Mouse (Mus musculus) layer of hippocampus, adult 18-20 months (tissue): Measurements from ENCODE around the gene Alox12e. TPM values are rescaled to one million over a fixed set of nuclear protein-coding genes. Genes with fewer than 3 reads are reported as not detected.

ENCODE experiments used
- DNase-seq, 2 experiments: peaks; one replicate each; pipeline ENCODE4 v3.0.0; 2022; ENCODE audit warnings: low spot score in 2 of 2
- total RNA-seq, 2 experiments: library from RNA; stranded (reverse); gene quantifications; 2 replicates each; pipeline ENCODE4 v1.2.3; 2021

The Alox12e gene
- total RNA-seq, 2 experiments from 2014 or later, result not detected

DNA sequence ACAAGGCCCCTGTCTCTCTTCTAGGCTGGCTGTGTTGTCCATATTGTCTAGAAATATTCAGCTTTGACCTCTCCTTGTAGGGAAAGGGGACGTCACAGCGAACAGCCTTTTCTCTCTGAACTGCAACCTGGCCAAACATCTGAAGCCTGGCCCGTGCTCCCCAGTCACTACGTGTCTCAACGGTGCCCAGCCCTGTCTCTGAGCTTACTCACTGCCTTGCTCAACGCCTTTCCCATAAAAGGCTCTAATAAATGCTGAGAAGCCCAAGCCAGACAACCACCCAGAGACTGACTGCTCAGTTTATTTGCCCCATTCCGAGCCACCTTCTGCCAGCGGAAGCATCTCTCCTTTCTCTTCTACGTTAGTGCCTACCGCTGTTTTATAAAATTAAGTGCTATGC lies 34.3 kb downstream of the Alox12e start:
- no peak for DNase-seq

DNA sequence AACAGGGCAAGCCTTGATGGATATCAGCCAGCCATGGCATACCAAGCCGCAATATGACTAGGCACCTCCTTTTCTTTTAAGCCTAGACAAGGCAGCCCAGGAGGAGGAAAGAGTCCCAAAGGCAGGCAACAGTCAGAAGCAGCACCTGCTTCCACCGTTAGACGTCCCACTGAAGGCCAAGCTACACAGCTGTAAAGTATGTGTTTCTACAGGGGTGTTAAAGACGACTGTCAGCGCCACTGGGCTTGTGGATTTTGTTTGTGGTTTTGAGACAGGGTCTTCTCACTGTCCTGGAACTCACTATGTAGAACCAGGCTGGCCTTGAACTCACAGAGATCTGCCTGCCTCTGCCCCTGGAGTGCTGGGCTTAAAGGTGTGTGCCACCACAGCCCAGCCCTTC lies 36.7 kb downstream of the Alox12e start:
- DNase-seq, result no peak

DNA sequence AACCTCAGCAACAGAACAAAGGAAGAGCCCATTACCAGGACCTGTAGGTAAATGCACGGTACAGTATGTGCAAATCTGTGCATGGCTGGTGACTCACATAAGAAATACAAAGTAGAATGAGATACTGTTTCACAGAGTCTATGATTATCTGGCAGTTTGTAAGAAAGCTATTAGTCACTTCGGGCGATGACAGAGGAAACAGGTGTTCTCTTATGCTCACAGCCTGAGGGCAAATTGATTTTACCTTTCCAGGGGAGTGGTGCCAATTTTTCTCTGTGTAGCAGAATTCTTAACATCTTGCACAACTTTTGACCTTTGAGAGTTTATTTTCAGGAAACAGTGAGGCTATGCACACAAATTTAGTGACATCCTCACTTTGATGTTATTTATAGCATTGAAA lies 37.7 kb downstream of the Alox12e start:
- DNase-seq, result no peak

DNA sequence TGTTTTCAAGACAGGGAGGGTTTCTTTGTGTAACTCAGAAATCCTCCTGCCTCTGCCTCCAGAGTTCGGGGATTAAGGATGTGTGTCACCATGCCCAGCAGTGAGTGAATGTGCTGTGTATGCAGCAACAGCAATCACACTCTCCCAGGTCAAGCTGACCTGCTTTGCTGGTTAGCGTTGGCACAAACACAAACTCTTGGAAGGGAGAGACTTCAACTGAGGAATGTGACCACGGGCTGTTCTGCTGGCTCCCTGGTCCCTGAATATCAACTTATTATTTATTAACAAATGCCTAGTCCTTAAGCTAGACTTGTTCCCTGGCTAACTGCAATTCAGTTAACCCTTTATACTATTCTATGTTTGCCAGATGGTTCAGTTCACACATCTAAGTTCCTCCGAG lies 38.8 kb downstream of the Alox12e start:
- DNase-seq, result no peak

DNA sequence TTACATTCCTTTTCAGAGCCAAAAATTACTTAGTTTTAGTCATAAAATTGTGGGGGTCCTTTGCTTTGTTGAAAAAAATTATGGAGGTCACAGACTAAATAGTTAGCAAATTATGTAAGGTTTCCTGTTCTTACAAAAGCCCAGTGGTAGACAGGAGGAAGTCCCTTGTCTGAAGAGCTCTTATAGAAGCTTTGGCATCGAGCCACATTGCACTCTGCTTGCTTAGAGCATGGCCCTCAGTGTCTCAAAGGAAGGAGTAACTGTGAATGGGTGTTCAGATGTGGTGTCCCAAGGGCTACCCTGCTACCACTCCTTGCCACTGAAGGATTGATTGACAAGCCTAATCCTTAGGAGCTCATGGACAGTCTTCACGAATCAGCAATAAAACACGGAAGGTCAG lies 42.0 kb downstream of the Alox12e start:
- DNase-seq, result peak in 1 of 2 experiments; percentile 3

DNA sequence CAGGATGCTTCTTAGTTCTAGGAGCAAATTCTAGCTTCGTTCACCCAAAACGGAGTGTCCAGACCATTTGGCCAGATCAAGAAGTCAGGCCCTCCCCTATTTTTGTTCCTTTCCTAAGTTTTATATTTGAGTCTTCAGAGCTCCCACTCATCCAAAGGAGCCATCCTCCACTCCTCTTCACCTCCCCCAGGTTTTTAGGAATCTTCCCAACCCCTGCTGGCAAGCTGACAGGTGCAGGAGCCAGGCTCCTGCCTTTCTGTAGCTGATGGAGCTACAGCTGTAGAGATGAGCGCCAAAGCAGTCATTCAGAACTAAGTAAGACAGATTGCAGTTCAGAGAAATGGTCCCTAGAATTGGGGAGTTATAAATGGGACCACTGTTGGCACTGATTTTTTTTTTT lies 43.5 kb downstream of the Alox12e start:
- DNase-seq, result no peak

DNA sequence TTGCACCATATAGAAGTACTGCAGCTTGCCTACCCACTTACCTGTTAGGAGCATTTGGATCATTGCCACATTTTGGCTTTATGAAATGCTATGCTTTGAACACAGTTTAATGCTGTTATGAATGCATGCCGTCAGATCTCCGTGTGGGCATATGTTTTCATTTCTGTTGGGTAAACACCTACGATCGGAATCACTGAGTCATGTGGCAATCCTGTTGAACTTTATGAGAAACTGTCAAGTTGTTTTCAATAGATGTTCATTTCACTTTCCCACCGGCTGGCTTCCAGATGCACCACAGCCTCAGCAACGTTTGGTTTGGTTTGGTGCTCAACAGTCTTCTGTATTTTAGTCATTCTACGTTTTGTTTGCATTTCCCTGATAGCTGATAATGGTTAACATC lies 50.8 kb downstream of the Alox12e start:
- DNase-seq, result peak in 1 of 2 experiments; percentile 26

DNA sequence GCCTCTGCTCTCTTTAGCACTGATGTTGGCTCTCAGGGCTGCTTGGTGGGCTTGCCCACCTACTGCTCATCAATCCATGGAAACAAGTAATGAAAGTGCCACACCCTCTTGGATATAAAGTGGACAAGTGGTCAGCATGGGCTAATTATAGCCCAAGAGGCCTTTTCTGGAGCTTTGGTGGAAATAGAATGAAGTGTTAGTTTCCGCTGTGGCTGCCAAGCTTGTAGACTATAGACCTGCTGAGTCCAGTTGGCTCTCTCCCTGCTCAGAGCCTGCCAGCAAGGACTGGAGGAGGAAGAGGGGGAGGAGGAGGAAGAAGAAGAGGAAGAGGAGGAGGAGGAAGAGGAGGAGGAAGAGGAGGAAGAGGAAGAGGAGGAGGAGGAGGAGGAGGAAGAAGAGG lies 56.0 kb downstream of the Alox12e start:
- DNase-seq, result no peak

DNA sequence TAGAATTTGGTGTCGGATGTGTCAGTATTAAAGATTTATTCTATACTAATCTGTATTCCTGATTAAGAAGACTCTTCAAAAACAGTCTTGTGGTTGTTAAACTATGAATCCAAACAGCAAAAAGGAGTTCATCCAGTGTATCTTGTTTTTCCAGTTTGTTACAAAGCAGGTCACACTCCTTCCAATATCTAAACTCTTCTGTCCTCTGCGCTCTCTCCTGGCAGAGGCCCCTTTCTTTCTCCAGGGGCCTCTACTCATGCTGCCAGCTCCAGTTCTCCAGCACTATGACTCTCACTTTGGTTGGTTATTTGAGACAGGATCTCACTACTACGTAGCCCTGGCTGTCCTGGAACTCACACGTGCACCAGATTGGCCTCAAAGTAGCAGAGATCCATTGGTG lies 56.6 kb downstream of the Alox12e start:
- DNase-seq, result no peak

Other genes with a start within 250 kb of the Alox12e start
- not detected for gene Asgr2, start 230.0 kb downstream of the Alox12e start, total RNA-seq
- gene Mgl2, start 192.3 kb downstream of the Alox12e start, total RNA-seq, result under 1 TPM; 0.45 to 0.66 TPM
- under 1 TPM; 0.71 to 0.92 TPM for gene Clec10a, start 166.4 kb downstream of the Alox12e start, total RNA-seq
- 10 to 100 TPM; 28.6 to 30.6 TPM for gene Slc16a11, start 109.9 kb downstream of the Alox12e start, total RNA-seq
- gene Slc16a13, start 101.6 kb downstream of the Alox12e start, total RNA-seq, result 1 to 10 TPM; 6.2 to 9.0 TPM
- 1 to 10 TPM in 1 of 2 experiments, under 1 TPM in 1; 0.92 to 1.1 TPM for gene Bcl6b, start 92.8 kb downstream of the Alox12e start, total RNA-seq
- 10 to 100 TPM; 39.7 to 45.9 TPM for gene 0610010K14Rik, start 84.7 kb downstream of the Alox12e start, total RNA-seq
- 1 to 10 TPM; 5.6 to 6.7 TPM for gene Gm21988, start 82.8 kb downstream of the Alox12e start, total RNA-seq
- gene Rnasek, start 82.8 kb downstream of the Alox12e start, total RNA-seq, result 100 to 1,000 TPM; 262 to 272 TPM
- gene Alox12, start 67.3 kb downstream of the Alox12e start, total RNA-seq, result under 1 TPM; 0.15 to 0.27 TPM
- gene Alox15, start 29.4 kb upstream of the Alox12e start, total RNA-seq, result under 1 TPM in 1 of 2 experiments, not detected in 1; 0.17 TPM
- 10 to 100 TPM; 32.0 to 37.2 TPM for gene Pelp1, start 87.4 kb upstream of the Alox12e start, total RNA-seq
- gene Arrb2, start 110.0 kb upstream of the Alox12e start, total RNA-seq, result 100 to 1,000 TPM in 1 of 2 experiments, 10 to 100 TPM in 1; 93.5 to 100 TPM
- gene Med11, start 129.3 kb upstream of the Alox12e start, total RNA-seq, result 10 to 100 TPM; 13.7 to 16.7 TPM
- under 1 TPM; 0.20 to 0.27 TPM for gene Zmynd15, start 136.8 kb upstream of the Alox12e start, total RNA-seq
- 1 to 10 TPM in 1 of 2 experiments, under 1 TPM in 1; 0.82 to 1.3 TPM for gene Cxcl16, start 137.4 kb upstream of the Alox12e start, total RNA-seq
- not detected for gene Tm4sf5, start 182.6 kb upstream of the Alox12e start, total RNA-seq
- gene Vmo1, start 192.0 kb upstream of the Alox12e start, total RNA-seq, result not detected
- not detected for gene Gltpd2, start 196.6 kb upstream of the Alox12e start, total RNA-seq
- 100 to 1,000 TPM; 198 TPM for gene Psmb6, start 202.7 kb upstream of the Alox12e start, total RNA-seq
- gene Gm40193, start 210.3 kb upstream of the Alox12e start, total RNA-seq, result not detected
- 10 to 100 TPM; 16.7 to 17.8 TPM for gene Pld2, start 217.4 kb upstream of the Alox12e start, total RNA-seq
- 100 to 1,000 TPM; 477 to 515 TPM for gene Mink1, start 240.3 kb upstream of the Alox12e start, total RNA-seq